Mouse (Mus musculus) MEL (cell line): Measurements from ENCODE around the gene Bex2. TPM values are rescaled to one million over a fixed set of nuclear protein-coding genes. Genes with fewer than 3 reads are reported as not detected.

Experiments used
- DNase-seq: peaks from one replicate; pipeline ENCODE4 v3.0.0; 2011; ENCODE audit warnings: low read depth, low spot score
- H3K27ac ChIP-seq: 2 replicates; pipeline ENCODE4 v1.5.1; 2012; ENCODE audit warnings: low read depth, mild to moderate bottlenecking, control low read depth, low read length, moderate library complexity; ENCODE audit not compliant: control insufficient read depth
- H3K27me3 ChIP-seq, 2 experiments: fragments of 150-350 bp in 1 of 2; sonication (generic) in 1 of 2; 2 replicates each; pipeline ENCODE4 v1.6.1; 2012; ENCODE audit warnings: low read length in 2 of 2, mild to moderate bottlenecking in 2 of 2, improper control_type of control experiment in 1 of 2, moderate library complexity in 1 of 2; ENCODE audit not compliant: insufficient read depth in 2 of 2, control insufficient read depth in 1 of 2
- H3K36me3 ChIP-seq, 2 experiments: 2 replicates each; pipeline ENCODE4 v1.6.1; 2012 to 2014; ENCODE audit warnings: low read length in 2 of 2, improper control_type of control experiment in 1 of 2, inconsistent platforms in 1 of 2, mild to moderate bottlenecking in 1 of 2; ENCODE audit not compliant: insufficient read depth in 2 of 2, control insufficient read depth in 1 of 2
- H3K4me1 ChIP-seq, 2 experiments: fragments of 150-350 bp in 1 of 2; sonication (generic) in 1 of 2; 2 replicates each; pipeline ENCODE4 v1.6.1; 2012; ENCODE audit warnings: low read length in 2 of 2, improper control_type of control experiment in 1 of 2, mild to moderate bottlenecking in 1 of 2; ENCODE audit not compliant: insufficient read depth in 2 of 2, control insufficient read depth in 1 of 2
- H3K4me3 ChIP-seq, 2 experiments: fragments of 150-350 bp in 1 of 2; sonication (generic) in 1 of 2; 2 replicates each; pipeline ENCODE4 v1.5.1; 2012; ENCODE audit warnings: low read depth in 2 of 2, low read length in 2 of 2, mild to moderate bottlenecking in 2 of 2, moderate library complexity in 2 of 2, control low read depth in 1 of 2, improper control_type of control experiment in 1 of 2; ENCODE audit not compliant: control insufficient read depth in 1 of 2, insufficient read depth in 1 of 2
- H3K79me2 ChIP-seq: 2 replicates; pipeline ENCODE4 v1.6.1; 2012; ENCODE audit warnings: mild to moderate bottlenecking, low read length, moderate library complexity; ENCODE audit not compliant: control insufficient read depth, poor library complexity, insufficient read depth
- H3K9ac ChIP-seq: 2 replicates; pipeline ENCODE4 v1.6.1; 2012; ENCODE audit warnings: low read depth, mild to moderate bottlenecking, control low read depth, low read length, moderate library complexity; ENCODE audit not compliant: control insufficient read depth, poor library complexity, severe bottlenecking
- H3K9me3 ChIP-seq: fragments of 150-350 bp; sonication (generic); replicated peaks from 2 replicates; pipeline ENCODE4 v1.6.1; 2012; ENCODE audit warnings: mild to moderate bottlenecking, low read length, improper control_type of control experiment, moderate library complexity; ENCODE audit not compliant: insufficient read depth
- BHLHE40 ChIP-seq: IDR thresholded peaks from 2 replicates; pipeline ENCODE4 v1.6.1; 2012; ENCODE audit warnings: low read depth, mild to moderate bottlenecking, inconsistent platforms, low read length, improper control_type of control experiment, borderline replicate concordance
- CHD2 ChIP-seq: IDR thresholded peaks from 2 replicates; pipeline ENCODE4 v1.6.1; 2011; ENCODE audit warnings: low read length, improper control_type of control experiment
- CTCF ChIP-seq, 3 experiments: IDR thresholded peaks in 2 of 3; conservative IDR thresholded peaks in 1 of 3; 2 replicates each; pipeline ENCODE4 v1.5.1; 2011 to 2012; ENCODE audit warnings: low read length in 3 of 3, low read depth in 2 of 3, mild to moderate bottlenecking in 2 of 3, improper control_type of control experiment in 1 of 3, inconsistent platforms in 1 of 3, mixed read lengths in 1 of 3, moderate library complexity in 1 of 3; ENCODE audit not compliant: control insufficient read depth in 1 of 3, insufficient read depth in 1 of 3, poor library complexity in 1 of 3, severe bottlenecking in 1 of 3
- E2F4 ChIP-seq: IDR thresholded peaks from 2 replicates; pipeline ENCODE4 v1.6.1; 2011; ENCODE audit warnings: low read depth, low read length, improper control_type of control experiment, borderline replicate concordance
- ELF1 ChIP-seq: IDR thresholded peaks from 2 replicates; pipeline ENCODE4 v1.6.1; 2014; ENCODE audit warnings: low read depth, mild to moderate bottlenecking, inconsistent platforms, low read length, improper control_type of control experiment, moderate library complexity
- EP300 ChIP-seq, 2 experiments: IDR thresholded peaks; 2 replicates each; pipeline ENCODE4 v1.6.1; 2011; ENCODE audit warnings: improper control_type of control experiment in 2 of 2, low read length in 2 of 2, low read depth in 1 of 2, mild to moderate bottlenecking in 1 of 2
- ETS1 ChIP-seq: IDR thresholded peaks from 2 replicates; pipeline ENCODE4 v1.6.1; 2012; ENCODE audit warnings: low read depth, mild to moderate bottlenecking, inconsistent platforms, low read length, improper control_type of control experiment, moderate library complexity
- GABPA ChIP-seq: IDR thresholded peaks from 2 replicates; pipeline ENCODE4 v1.6.1; 2012; ENCODE audit warnings: low read depth, mild to moderate bottlenecking, inconsistent platforms, low read length, improper control_type of control experiment, moderate library complexity
- HCFC1 ChIP-seq: IDR thresholded peaks from 2 replicates; pipeline ENCODE4 v1.6.1; 2012; ENCODE audit warnings: low read depth, mild to moderate bottlenecking, inconsistent platforms, low read length, improper control_type of control experiment, moderate library complexity
- JUND ChIP-seq: IDR thresholded peaks from 2 replicates; pipeline ENCODE4 v1.6.1; 2011; ENCODE audit warnings: low read depth, mild to moderate bottlenecking, improper control_type of control experiment, low read length
- KAT2A ChIP-seq: conservative IDR thresholded peaks from 2 replicates; pipeline ENCODE4 v1.6.1; 2012; ENCODE audit warnings: low read depth, low read length, improper control_type of control experiment, inconsistent platforms
- MAFK ChIP-seq: IDR thresholded peaks from 2 replicates; pipeline ENCODE4 v1.6.1; 2011; ENCODE audit warnings: low read depth, mild to moderate bottlenecking, low read length, improper control_type of control experiment, borderline replicate concordance
- MAZ ChIP-seq: IDR thresholded peaks from 2 replicates; pipeline ENCODE4 v1.6.1; 2012; ENCODE audit warnings: low read depth, mild to moderate bottlenecking, inconsistent platforms, low read length, improper control_type of control experiment
- MXI1 ChIP-seq: IDR thresholded peaks from 2 replicates; pipeline ENCODE4 v1.6.1; 2011; ENCODE audit warnings: mild to moderate bottlenecking, low read depth, low read length, improper control_type of control experiment
- MYB ChIP-seq: IDR thresholded peaks from 2 replicates; pipeline ENCODE4 v1.6.1; 2011; ENCODE audit warnings: mild to moderate bottlenecking, low read depth, low read length, improper control_type of control experiment
- MYC ChIP-seq: IDR thresholded peaks from 2 replicates; pipeline ENCODE4 v1.6.1; 2011; ENCODE audit warnings: low read depth, mild to moderate bottlenecking, low read length, improper control_type of control experiment, moderate library complexity
- NELFE ChIP-seq: IDR thresholded peaks from 2 replicates; pipeline ENCODE4 v1.6.1; 2011; ENCODE audit warnings: low read depth, low read length, improper control_type of control experiment
- POLR2A ChIP-seq, 2 experiments: IDR thresholded peaks; 2 replicates each; pipeline ENCODE4 v1.6.1; 2011 to 2012; ENCODE audit warnings: low read length in 2 of 2, mild to moderate bottlenecking in 2 of 2, control low read depth in 1 of 2, improper control_type of control experiment in 1 of 2, low read depth in 1 of 2, moderate library complexity in 1 of 2; ENCODE audit not compliant: control insufficient read depth in 1 of 2, insufficient read depth in 1 of 2, poor library complexity in 1 of 2
- POLR2AphosphoS2 ChIP-seq: IDR thresholded peaks from 2 replicates; pipeline ENCODE4 v1.6.1; 2011; ENCODE audit warnings: low read length, improper control_type of control experiment
- POLR2AphosphoS5 ChIP-seq: IDR thresholded peaks from 2 replicates; pipeline ENCODE4 v1.6.1; 2012; ENCODE audit warnings: low read depth, borderline replicate concordance, mild to moderate bottlenecking, inconsistent platforms, low read length, moderate library complexity, mixed read lengths
- TBP ChIP-seq: IDR thresholded peaks from 2 replicates; pipeline ENCODE4 v1.8.0; 2011; ENCODE audit warnings: low read depth, low read length, improper control_type of control experiment
- TCF12 ChIP-seq: IDR thresholded peaks from 2 replicates; pipeline ENCODE4 v1.6.1; 2014; ENCODE audit warnings: low read depth, mild to moderate bottlenecking, inconsistent platforms, low read length, improper control_type of control experiment, moderate library complexity
- UBTF ChIP-seq: IDR thresholded peaks from 2 replicates; pipeline ENCODE4 v1.6.1; 2012; ENCODE audit warnings: low read depth, mild to moderate bottlenecking, inconsistent platforms, low read length, improper control_type of control experiment, moderate library complexity, borderline replicate concordance; ENCODE audit not compliant: insufficient read depth
- USF2 ChIP-seq, 2 experiments: IDR thresholded peaks; 2 replicates each; pipeline ENCODE4 v1.6.1; 2011 to 2012; ENCODE audit warnings: improper control_type of control experiment in 2 of 2, low read length in 2 of 2, borderline replicate concordance in 1 of 2, inconsistent platforms in 1 of 2, low read depth in 1 of 2, mild to moderate bottlenecking in 1 of 2; ENCODE audit not compliant: insufficient read depth in 1 of 2
- ZC3H11A ChIP-seq: IDR thresholded peaks from 2 replicates; pipeline ENCODE4 v1.6.1; 2012; ENCODE audit warnings: low read depth, mild to moderate bottlenecking, inconsistent platforms, low read length, improper control_type of control experiment
- ZKSCAN1 ChIP-seq: IDR thresholded peaks from 2 replicates; pipeline ENCODE4 v1.6.1; 2012; ENCODE audit warnings: low read depth, mild to moderate bottlenecking, inconsistent platforms, low read length, improper control_type of control experiment, moderate library complexity
- ZMIZ1 ChIP-seq: IDR thresholded peaks from 2 replicates; pipeline ENCODE4 v1.6.1; 2012; ENCODE audit warnings: low read depth, mild to moderate bottlenecking, inconsistent platforms, low read length, improper control_type of control experiment, moderate library complexity
- ZNF384 ChIP-seq: IDR thresholded peaks from 2 replicates; pipeline ENCODE4 v1.6.1; 2012; ENCODE audit warnings: low read depth, mild to moderate bottlenecking, inconsistent platforms, low read length, improper control_type of control experiment
- polyA plus RNA-seq, 2 experiments: library from polyadenylated mRNA; stranded (reverse) in 1 of 2; unstranded in 1 of 2; fragments of >175 nt in 1 of 2; fragments of >200 nt in 1 of 2; gene quantifications; 2 replicates each; pipeline versions ENCODE4 v1.2.1 to v1.2.4; 2012; ENCODE audit warnings: low replicate concordance in 2 of 2, low read depth in 1 of 2; ENCODE audit not compliant: insufficient read length in 2 of 2, insufficient read depth in 1 of 2, missing spikeins in 1 of 2
- total RNA-seq: library from RNA; depleted of rRNA; stranded (reverse); fragments of 300-350 nt; gene quantifications from 2 replicates; pipeline ENCODE4 v1.2.3, GENCODE M21; 2012

Gene Bex2
- total and polyA plus RNA-seq, 3 experiments: not detected

- Histone ChIP-seq H3K4me1 (no peaks in the 10 kb centered on the region; a peak in 1 of 4 replicates), H3K4me3 (no peak overlapping the region), H3K9me3 (no peaks in the 10 kb centered on the region), H3K36me3 (no peaks in the 10 kb centered on the region), H3K9ac (no peak overlapping the region), H3K27me3 (peaks cover 0 to 2% of the 10 kb centered on the region in 2 experiments; a peak in 3 of 4 replicates), H3K27ac (no peak overlapping the region), H3K79me2 (no peaks in the 10 kb centered on the region)
- no peak for DNase-seq
- TF ChIP-seq HCFC1: no peak
- TF ChIP-seq ZNF384: no peak
- no peak for TF ChIP-seq TCF12
- TF ChIP-seq MAZ: no peak
- TF ChIP-seq ELF1: no peak
- no peak for TF ChIP-seq ZC3H11A
- no peak for TF ChIP-seq CTCF (IDR thresholded peaks at IDR 0.05 in 2 of 3, conservative IDR thresholded peaks at IDR 0.05 in 1 of 3; ENCODE audit: control insufficient read depth in 1 of 3, insufficient read depth in 1 of 3, low read depth in 2 of 3, low read length in 3 of 3, poor library complexity in 1 of 3, severe bottlenecking in 1 of 3)
- TF ChIP-seq ETS1: no peak
- TF ChIP-seq JUND: no peak
- no peak for TF ChIP-seq POLR2AphosphoS2
- TF ChIP-seq USF2 (IDR thresholded peaks at IDR 0.05; ENCODE audit: borderline replicate concordance in 1 of 2, insufficient read depth in 1 of 2, low read depth in 1 of 2, low read length in 2 of 2): no peak
- TF ChIP-seq MXI1: no peak
- no peak for TF ChIP-seq KAT2A
- TF ChIP-seq E2F4: no peak
- TF ChIP-seq MYB: no peak
- TF ChIP-seq EP300 (IDR thresholded peaks at IDR 0.05; ENCODE audit: low read depth in 1 of 2, low read length in 2 of 2): no peak
- TF ChIP-seq CHD2: no peak
- TF ChIP-seq NELFE: no peak
Observed at GRCm38 (mm10) chrX:136104046-136104723, 36.1 kb upstream of the Bex2 start.

- Histone ChIP-seq H3K27me3 (peaks cover 0 to 8% of the 10 kb centered on the region in 2 experiments; a peak in 2 of 4 replicates), H3K9ac (no peak overlapping the region), H3K27ac (no peak overlapping the region), H3K4me1 (no peaks in the 10 kb centered on the region), H3K9me3 (no peaks in the 10 kb centered on the region), H3K36me3 (no peaks in the 10 kb centered on the region), H3K79me2 (no peaks in the 10 kb centered on the region), H3K4me3 (no peak overlapping the region)
- TF ChIP-seq ZNF384: no peak
- no peak for TF ChIP-seq MAFK
- TF ChIP-seq USF2 (IDR thresholded peaks at IDR 0.05; ENCODE audit: borderline replicate concordance in 1 of 2, insufficient read depth in 1 of 2, low read depth in 1 of 2, low read length in 2 of 2): no peak
- no peak for TF ChIP-seq ELF1
- no peak for TF ChIP-seq UBTF
- no peak for TF ChIP-seq ZMIZ1
- no peak for TF ChIP-seq NELFE
- TF ChIP-seq JUND: no peak
- no peak for TF ChIP-seq KAT2A
- no peak for TF ChIP-seq TBP
- TF ChIP-seq POLR2AphosphoS5: no peak
- TF ChIP-seq BHLHE40: no peak
- TF ChIP-seq POLR2A (IDR thresholded peaks at IDR 0.05; ENCODE audit: control insufficient read depth in 1 of 2, insufficient read depth in 1 of 2, low read depth in 1 of 2, low read length in 2 of 2, poor library complexity in 1 of 2): no peak
- TF ChIP-seq MXI1: no peak
- TF ChIP-seq ZKSCAN1: no peak
- TF ChIP-seq CHD2: no peak
- TF ChIP-seq CTCF (IDR thresholded peaks at IDR 0.05 in 2 of 3, conservative IDR thresholded peaks at IDR 0.05 in 1 of 3; ENCODE audit: control insufficient read depth in 1 of 3, insufficient read depth in 1 of 3, low read depth in 2 of 3, low read length in 3 of 3, poor library complexity in 1 of 3, severe bottlenecking in 1 of 3): no peak
- TF ChIP-seq HCFC1: no peak
- no peak for TF ChIP-seq MYC
- TF ChIP-seq GABPA: no peak
- DNase-seq: no peak
Observed at GRCm38 (mm10) chrX:136094421-136094820, 26.4 kb upstream of the Bex2 start.
